11 mouse cellular contexts compared by ENCODE assay signal in the genomic region with DNA sequence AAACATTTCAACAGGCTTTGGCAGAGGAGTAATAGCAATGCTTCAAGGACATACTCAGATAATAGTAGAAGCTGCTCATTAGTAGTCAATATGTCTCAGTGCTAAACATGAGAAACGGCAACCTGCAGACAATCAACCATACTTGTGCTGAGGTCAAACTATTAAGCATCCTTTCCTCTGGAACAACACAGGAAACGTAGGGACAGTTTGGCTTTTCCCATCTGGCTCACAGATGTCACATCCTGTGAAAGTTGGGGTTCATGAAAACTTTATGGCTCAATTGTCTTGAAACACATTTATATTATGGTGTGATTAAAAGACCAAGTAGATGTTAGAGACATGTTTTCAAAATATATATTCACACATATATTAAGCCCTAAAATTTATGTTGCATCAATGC.
"Had no signal": no experiment of that assay in that cellular context is flagged by ENCODE, and none has a peak within 500 bp of the region (broad histone marks: within the 10 kb centered on the region; RNA-seq: fewer than 3 reads in every experiment).

No protein-coding gene starts in this region.

- H3K4me2 ChIP-seq: limb, embryonic 15.5 days; liver, embryonic 12.5 days; lung, embryonic 15.5 days; neural tube, embryonic 13.5 days had no signal

- ATAC-seq: liver, embryonic 12.5 days had no signal

- H3K4me3 ChIP-seq: layer of hippocampus, adult 2 months; limb, embryonic 15.5 days; liver, embryonic 12.5 days; lung, embryonic 15.5 days; myocyte; neural tube, embryonic 13.5 days had no signal

- H3K4me1 ChIP-seq: limb, embryonic 15.5 days; liver, embryonic 12.5 days; neural tube, embryonic 13.5 days had no signal

- H3K36me3 ChIP-seq: limb, embryonic 15.5 days; liver, embryonic 12.5 days; lung, embryonic 15.5 days; neural tube, embryonic 13.5 days had no signal

- H3K9ac ChIP-seq: limb, embryonic 15.5 days; liver, embryonic 12.5 days; lung, embryonic 15.5 days; neural tube, embryonic 13.5 days had no signal

- H3K27me3 ChIP-seq: limb, embryonic 15.5 days; liver, embryonic 12.5 days; lung, embryonic 15.5 days; neural tube, embryonic 13.5 days had no signal

- DNase-seq: kidney, adult 18-20 months; kidney, postnatal 10 days; kidney, postnatal 4 days; midbrain, embryonic 14.5 days; right cerebral cortex, postnatal 14 days had no signal

- H3K9me3 ChIP-seq: limb, embryonic 15.5 days; liver, embryonic 12.5 days; lung, embryonic 15.5 days; neural tube, embryonic 13.5 days had no signal

- H3K27ac ChIP-seq: layer of hippocampus, adult 2 months; limb, embryonic 15.5 days; liver, embryonic 12.5 days; lung, embryonic 15.5 days; neural tube, embryonic 13.5 days had no signal
